Mouse (Mus musculus) midbrain, embryonic 11.5 days (tissue): ENCODE results near the gene Coro2a. TPM values are rescaled to one million over a fixed set of nuclear protein-coding genes. Genes with fewer than 3 reads are reported as not detected.

Source experiments
- ATAC-seq: fragments of 200-750 bp; cut with Nextera tagmentation; 2 replicates; pipeline ENCODE4 v1.8.0; 2017; ENCODE audit warnings: moderate TSS enrichment, moderate library complexity; ENCODE audit not compliant: low FRiP score
- DNase-seq: peaks from one replicate; pipeline ENCODE4 v3.0.0; 2015; ENCODE audit warnings: low spot score; ENCODE audit errors: missing footprints
- H3K27ac ChIP-seq: fragments of 300-500 bp; sonication (generic); 2 replicates; pipeline ENCODE4 v1.5.1; 2014; ENCODE audit warnings: low read depth, low read length
- H3K27me3 ChIP-seq: fragments of 300-500 bp; sonication (generic); 2 replicates; pipeline ENCODE4 v1.6.1; 2014; ENCODE audit warnings: mild to moderate bottlenecking, low read length, moderate library complexity, mixed read lengths; ENCODE audit not compliant: control insufficient read depth, insufficient read depth
- H3K36me3 ChIP-seq: fragments of 300-500 bp; sonication (generic); 2 replicates; pipeline ENCODE4 v1.6.1; 2014; ENCODE audit warnings: mild to moderate bottlenecking, low read length, moderate library complexity, mixed read lengths; ENCODE audit not compliant: control insufficient read depth, insufficient read depth
- H3K4me1 ChIP-seq: fragments of 300-500 bp; sonication (generic); 2 replicates; pipeline ENCODE4 v1.6.1; 2014; ENCODE audit warnings: low read length; ENCODE audit not compliant: control insufficient read depth, insufficient read depth
- H3K4me2 ChIP-seq: fragments of 300-500 bp; sonication (generic); 2 replicates; pipeline ENCODE4 v1.6.1; 2014; ENCODE audit warnings: mild to moderate bottlenecking, moderate library complexity
- H3K4me3 ChIP-seq: fragments of 300-500 bp; sonication (generic); 2 replicates; pipeline ENCODE4 v1.5.1; 2014; ENCODE audit warnings: low read depth, low read length
- H3K9ac ChIP-seq: fragments of 300-500 bp; sonication (generic); 2 replicates; pipeline ENCODE4 v1.6.1; 2014; ENCODE audit warnings: low read length
- H3K9me3 ChIP-seq: fragments of 300-500 bp; sonication (generic); 2 replicates; pipeline ENCODE4 v1.6.1; 2016; ENCODE audit warnings: low read length; ENCODE audit not compliant: control insufficient read depth
- WGBS: fragments of 180-500 bp; shearing (Covaris S2); extraction: QIAGEN DNeasy Blood & Tissue Kit; methylation state at CpG from one replicate; pipeline ENCODE4 v1.1.7; 2014; 5-methylcytosine and 5-hydroxymethylcytosine counted together
- polyA plus RNA-seq: library from polyadenylated mRNA; unstranded; fragments of >200 nt; fragmentation: Nextera tagmentation; extraction: Ambion mirVana; gene quantifications from 2 replicates; pipeline ENCODE4 v1.2.1, GENCODE M21; 2014

Coro2a gene
- polyA plus RNA-seq, 1 experiment from 2014 or later, result 2.2 TPM

DNA sequence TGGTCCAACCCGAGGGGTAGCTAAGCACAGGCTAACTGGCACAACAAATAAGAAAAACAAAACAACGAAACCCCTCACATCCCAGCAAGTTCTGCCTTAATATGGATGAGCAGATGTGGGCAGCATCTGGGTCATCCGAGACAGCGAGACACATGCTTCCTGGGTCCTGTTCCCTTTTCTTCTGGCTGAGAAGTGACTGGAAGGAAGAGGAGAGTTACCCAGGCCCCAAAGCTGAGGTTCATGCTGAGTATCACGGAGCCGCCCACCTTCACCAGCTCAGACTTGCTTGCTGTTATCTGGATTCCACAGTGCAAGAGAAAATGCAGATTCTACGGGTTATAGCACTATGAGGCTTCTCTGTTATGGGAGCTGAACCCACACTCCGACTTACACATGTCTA is 18.9 kb upstream of the Coro2a start:
- peaks cover 5% of the 10 kb centered on the region for H3K4me1 ChIP-seq
- H3K9me3 ChIP-seq, result no peaks in the 10 kb centered on the region
- ATAC-seq (no peak), DNase-seq (peak; percentile 79)
- H3K4me3 ChIP-seq, result no peak overlapping the region
- 77% methylated on average over 8 of the region's 8 CpGs for WGBS
- H3K36me3 ChIP-seq, result no peaks in the 10 kb centered on the region
- H3K27me3 ChIP-seq, result no peaks in the 10 kb centered on the region; the same call in 1 of the 2 replicates
- no peak overlapping the region for H3K9ac ChIP-seq
- H3K27ac ChIP-seq, result no peak overlapping the region
- no peak overlapping the region for H3K4me2 ChIP-seq

DNA sequence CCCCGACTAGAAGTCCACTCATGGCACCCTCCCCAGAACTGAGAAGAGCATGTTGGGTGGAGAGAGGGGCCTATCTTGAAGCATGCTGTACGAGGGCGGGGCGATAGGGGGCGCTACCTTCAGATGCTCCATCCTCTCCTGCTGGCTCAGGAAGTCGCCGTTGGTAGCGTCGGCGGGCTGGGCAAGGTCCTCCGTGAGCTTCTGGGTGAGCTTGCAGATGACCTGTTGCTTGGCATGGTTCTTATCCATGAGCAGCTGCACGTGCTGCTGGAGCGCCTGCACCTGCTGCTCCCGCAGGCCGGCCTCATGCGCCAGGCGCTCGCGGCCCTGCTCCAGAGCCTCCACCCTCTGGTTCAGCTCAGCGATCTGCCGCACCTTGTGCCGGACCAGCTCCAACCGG is 18.3 kb upstream of the Coro2a start:
- WGBS, result 12% methylated on average over 23 of the region's 23 CpGs
- peaks cover 5% of the 10 kb centered on the region for H3K4me1 ChIP-seq

DNA sequence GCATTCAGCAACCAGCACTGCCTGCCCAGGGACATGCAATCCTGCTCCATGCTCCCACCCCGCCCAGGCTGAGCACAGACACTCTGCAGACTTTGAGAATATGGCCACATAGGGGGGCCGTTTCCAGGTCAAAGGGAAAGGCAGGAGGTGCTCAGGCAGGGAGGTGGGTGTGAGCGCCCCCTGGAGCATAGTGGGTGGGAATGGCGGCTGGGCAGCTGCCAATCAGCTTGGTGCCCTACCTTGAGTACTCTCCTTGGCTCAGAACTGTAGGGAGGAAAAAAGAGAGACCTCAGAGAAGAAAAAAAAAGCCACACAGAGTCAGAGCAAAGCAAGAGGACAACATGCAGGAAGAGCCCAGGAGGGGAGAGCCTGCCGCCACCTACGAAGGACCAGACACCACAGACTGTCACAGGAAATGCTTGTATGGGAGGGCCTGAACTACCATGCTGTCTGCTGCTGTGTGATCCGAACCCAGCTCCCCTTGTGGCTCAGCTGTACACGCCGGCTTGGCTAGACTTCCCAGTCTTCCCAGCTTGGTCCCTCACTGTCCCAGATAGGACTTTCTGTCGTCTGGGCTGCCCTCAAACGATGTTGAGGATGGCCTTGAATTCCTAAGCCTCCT is 16.3 kb upstream of the Coro2a start:
- H3K4me2 ChIP-seq, result no peak overlapping the region
- peak; percentile 54 for DNase-seq
- H3K4me3 ChIP-seq, result no peak overlapping the region
- H3K36me3 ChIP-seq, result no peaks in the 10 kb centered on the region
- no peak for ATAC-seq
- H3K27ac ChIP-seq, result no peak overlapping the region
- 69% methylated on average over 11 of the region's 11 CpGs for WGBS
- no peaks in the 10 kb centered on the region; the same call in 1 of the 2 replicates for H3K27me3 ChIP-seq
- peaks cover 5% of the 10 kb centered on the region for H3K4me1 ChIP-seq
- H3K9me3 ChIP-seq, result no peaks in the 10 kb centered on the region
- H3K9ac ChIP-seq, result no peak overlapping the region

More for the DNA sequence above, 18.3 kb upstream of the Coro2a start:
- DNase-seq (peak; percentile 94), ATAC-seq (0 out of 2 replicates have a peak, but pooled peaks have one; percentile 35)
- Histone ChIP-seq H3K4me3 (peak overlapping the region; percentile 21), H3K4me2 (peak overlapping the region; percentile 43), H3K9me3 (no peaks in the 10 kb centered on the region), H3K27ac (no peak overlapping the region), H3K9ac (peak overlapping the region; percentile 44), H3K27me3 (no peaks in the 10 kb centered on the region; the same call in 1 of the 2 replicates), H3K36me3 (no peaks in the 10 kb centered on the region)

DNA sequence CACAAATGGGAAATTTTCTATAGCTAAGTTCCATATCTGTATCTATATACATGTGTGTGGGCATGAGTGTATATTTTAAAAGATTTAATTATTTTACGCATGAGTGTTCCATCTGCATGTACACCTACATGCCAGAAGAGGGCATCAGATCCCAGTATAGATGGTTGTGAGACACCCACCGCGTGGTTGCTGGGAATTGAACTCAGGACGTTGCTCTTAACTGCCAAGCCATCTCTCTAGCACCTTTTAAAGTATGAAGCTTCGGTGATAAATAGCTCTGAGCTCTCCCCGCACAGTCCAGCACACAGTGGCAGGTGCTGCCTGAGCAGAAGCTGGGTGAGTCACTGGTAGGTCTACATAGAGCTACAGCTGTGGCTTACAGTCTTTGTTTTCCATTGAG is 15.4 kb upstream of the Coro2a start:
- Histone ChIP-seq H3K36me3 (no peaks in the 10 kb centered on the region), H3K4me3 (no peak overlapping the region), H3K4me2 (no peak overlapping the region), H3K9ac (no peak overlapping the region), H3K9me3 (no peaks in the 10 kb centered on the region), H3K27me3 (no peaks in the 10 kb centered on the region; the same call in 1 of the 2 replicates), H3K27ac (no peak overlapping the region), H3K4me1 (peaks cover 5% of the 10 kb centered on the region)
- ATAC-seq (no peak), DNase-seq (peak; percentile 77)
- 80% methylated on average over 6 of the region's 6 CpGs for WGBS

DNA sequence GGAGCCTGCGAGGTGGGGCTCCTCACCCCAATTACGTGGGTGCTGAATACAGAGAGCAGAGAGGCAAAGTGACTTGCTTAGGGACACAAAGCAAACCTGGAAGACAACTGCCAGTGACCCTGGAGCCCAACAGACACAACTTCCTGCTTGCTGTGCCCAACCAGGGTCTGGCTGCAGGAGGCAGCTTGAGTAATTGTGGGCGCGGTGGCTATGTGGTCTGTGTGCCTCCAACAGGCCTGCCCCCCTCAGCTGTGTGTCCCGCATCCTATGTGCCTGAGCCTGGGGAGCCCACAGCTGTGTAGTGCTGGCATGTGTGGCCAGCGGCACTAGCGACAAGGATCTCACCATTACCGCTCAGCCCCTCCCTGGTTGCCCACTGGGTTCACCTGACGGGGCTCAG is 12.6 kb upstream of the Coro2a start:
- Histone ChIP-seq H3K4me2 (no peak overlapping the region), H3K9ac (no peak overlapping the region), H3K27me3 (no peaks in the 10 kb centered on the region), H3K36me3 (no peaks in the 10 kb centered on the region), H3K9me3 (no peaks in the 10 kb centered on the region), H3K4me3 (no peak overlapping the region), H3K4me1 (no peaks in the 10 kb centered on the region), H3K27ac (no peak overlapping the region)
- WGBS, result 81% methylated on average over 9 of the region's 9 CpGs
- peak; percentile 60 for DNase-seq
- no peak for ATAC-seq

DNA sequence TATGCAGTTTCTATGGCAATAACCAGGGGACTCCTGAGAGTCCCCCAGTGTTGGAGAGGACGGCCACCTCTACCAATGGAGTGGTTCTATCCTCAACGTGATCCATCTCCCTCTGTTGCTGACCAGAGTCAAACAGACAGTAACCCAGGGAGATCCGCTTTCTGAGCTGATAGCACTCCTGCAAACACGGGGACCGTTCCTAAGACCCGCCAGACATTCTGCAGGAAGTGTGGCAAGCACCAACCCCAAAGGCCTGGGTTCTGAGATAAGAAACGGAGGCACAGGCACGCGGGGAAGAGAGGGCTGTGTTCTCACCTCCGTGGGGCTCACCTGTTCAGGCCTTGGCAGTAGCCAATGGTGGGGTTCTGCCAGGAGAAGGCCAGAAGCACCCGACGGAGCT is 11.6 kb upstream of the Coro2a start:
- WGBS, result 79% methylated on average over 12 of the region's 12 CpGs
- no peaks in the 10 kb centered on the region for H3K36me3 ChIP-seq
- no peaks in the 10 kb centered on the region for H3K4me1 ChIP-seq
- no peak overlapping the region for H3K9ac ChIP-seq
- no peak overlapping the region for H3K4me3 ChIP-seq
- ATAC-seq (no peak), DNase-seq (no peak)
- H3K27ac ChIP-seq, result no peak overlapping the region
- H3K9me3 ChIP-seq, result no peaks in the 10 kb centered on the region
- no peak overlapping the region for H3K4me2 ChIP-seq
- no peaks in the 10 kb centered on the region for H3K27me3 ChIP-seq

DNA sequence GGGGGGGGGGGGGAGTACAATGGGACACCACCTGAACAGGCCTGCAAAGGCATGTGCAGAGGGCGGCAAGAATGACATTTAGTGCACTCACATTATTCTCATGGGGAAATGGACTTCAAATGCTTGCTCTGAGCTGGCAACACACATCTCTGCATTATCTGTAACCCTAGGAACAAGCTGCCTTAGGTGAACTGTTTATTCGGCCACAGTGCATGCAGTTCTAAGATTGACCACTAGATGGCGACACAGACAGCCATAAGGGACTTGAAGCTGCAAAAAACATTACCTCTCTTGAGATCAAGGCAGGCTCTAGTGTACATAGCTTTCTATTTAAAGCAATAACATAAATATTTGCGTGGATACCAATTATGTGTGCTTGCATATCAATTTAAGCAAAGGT is 9.2 kb upstream of the Coro2a start:
- no peak overlapping the region for H3K9ac ChIP-seq
- no peaks in the 10 kb centered on the region for H3K9me3 ChIP-seq
- ATAC-seq, result peak; percentile 29; the same call in 1 of the 2 replicates
- peak; percentile 99 for DNase-seq
- no peak overlapping the region for H3K27ac ChIP-seq
- H3K4me3 ChIP-seq, result no peak overlapping the region
- H3K4me1 ChIP-seq, result no peaks in the 10 kb centered on the region
- H3K27me3 ChIP-seq, result no peaks in the 10 kb centered on the region
- WGBS, result 5% methylated on average over 4 of the region's 4 CpGs
- H3K36me3 ChIP-seq, result no peaks in the 10 kb centered on the region
- H3K4me2 ChIP-seq, result no peak overlapping the region

DNA sequence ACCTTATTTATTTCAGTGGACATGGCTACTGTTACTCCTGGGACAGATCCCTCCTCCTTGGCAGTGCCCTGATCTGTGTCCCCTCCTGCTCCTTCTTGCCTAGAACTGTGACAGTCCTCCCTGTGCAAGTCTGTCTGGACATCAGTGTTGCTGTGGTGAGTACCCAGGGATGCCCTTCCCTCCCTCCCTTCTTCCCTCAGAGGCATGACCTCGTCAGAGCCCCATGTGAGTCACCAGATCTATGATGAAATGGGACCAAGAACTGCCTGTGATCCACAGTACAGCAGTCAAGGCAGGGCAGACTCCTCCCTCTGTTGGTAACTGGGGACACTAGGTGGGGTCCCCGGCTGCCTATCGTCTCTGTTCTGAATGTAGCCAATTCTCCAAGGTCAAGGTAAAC is 5.6 kb upstream of the Coro2a start:
- WGBS, result 78% methylated on average over 3 of the region's 3 CpGs
- no peak overlapping the region for H3K4me3 ChIP-seq
- H3K36me3 ChIP-seq, result no peaks in the 10 kb centered on the region
- H3K9ac ChIP-seq, result no peak overlapping the region
- H3K9me3 ChIP-seq, result no peaks in the 10 kb centered on the region
- H3K27me3 ChIP-seq, result no peaks in the 10 kb centered on the region
- DNase-seq (no peak), ATAC-seq (no peak)
- H3K4me1 ChIP-seq, result no peaks in the 10 kb centered on the region
- no peak overlapping the region for H3K27ac ChIP-seq
- H3K4me2 ChIP-seq, result no peak overlapping the region

DNA sequence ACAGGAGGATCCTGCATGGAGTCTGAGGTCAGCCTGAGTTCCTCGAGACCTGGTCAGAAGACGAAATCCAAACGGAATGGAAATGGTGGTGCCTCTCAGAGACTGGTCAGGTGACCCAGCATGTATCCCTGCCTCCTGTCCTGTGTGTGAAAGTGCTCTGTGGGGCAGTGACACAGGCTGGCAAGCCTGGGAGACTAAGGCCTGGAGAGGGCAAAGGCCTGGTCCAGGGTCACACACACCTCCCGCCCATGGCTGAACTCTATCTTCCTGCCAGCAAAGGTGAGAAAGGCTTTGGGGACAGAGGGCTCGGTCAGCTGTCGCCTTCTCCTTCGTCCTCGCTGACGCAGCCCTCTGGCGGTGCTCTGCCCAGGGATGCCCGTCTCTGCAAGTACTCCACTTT is 3.4 kb upstream of the Coro2a start:
- DNase-seq, result no peak
- no peaks in the 10 kb centered on the region for H3K9me3 ChIP-seq
- H3K4me1 ChIP-seq, result peaks cover 7% of the 10 kb centered on the region
- ATAC-seq, result no peak
- no peak overlapping the region for H3K27ac ChIP-seq
- H3K4me2 ChIP-seq, result no peak overlapping the region
- H3K4me3 ChIP-seq, result no peak overlapping the region
- peaks cover 13% of the 10 kb centered on the region for H3K27me3 ChIP-seq
- 70% methylated on average over 11 of the region's 11 CpGs for WGBS
- no peaks in the 10 kb centered on the region for H3K36me3 ChIP-seq
- no peak overlapping the region for H3K9ac ChIP-seq
